Mouse (Mus musculus): Measurements from ENCODE around the gene Frmd4a. TPM values are rescaled to one million over a fixed set of nuclear protein-coding genes. Genes with fewer than 3 reads are reported as not detected.

Frmd4a gene
- total RNA-seq, 2 experiments from 2014 or later = 45.7 to 52.5 TPM

GRCm38 (mm10) chr2:4466084-4466483 lies 448.6 kb downstream of the Frmd4a start:
- no peak for DNase-seq
- intact Hi-C loops (cut with DNase I) = no loop called here

DNA sequence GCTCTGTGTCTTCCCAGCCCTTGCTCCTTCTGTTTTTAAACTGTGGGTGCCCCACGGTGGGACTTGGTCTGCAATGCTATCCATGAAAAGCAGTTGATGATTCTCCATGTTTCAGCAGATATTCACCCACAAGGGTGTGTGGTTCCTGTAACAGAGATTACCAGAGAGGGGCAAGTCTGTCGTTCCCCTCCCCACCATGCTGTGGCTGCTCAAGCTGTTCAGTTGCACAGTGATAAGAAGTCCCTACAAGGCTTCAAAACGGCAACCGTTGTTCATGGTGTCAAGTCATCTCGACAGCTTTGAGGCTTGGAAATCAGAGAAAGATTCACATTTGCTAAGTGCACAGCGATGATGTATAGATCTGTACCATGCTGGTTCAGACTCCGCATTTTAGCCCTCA lies 449.8 kb downstream of the Frmd4a start:
- no peak for DNase-seq
- intact Hi-C loops (cut with DNase I) = no loop called here

GRCm38 (mm10) chr2:4472760-4473480 lies 455.4 kb downstream of the Frmd4a start:
- intact Hi-C loops (cut with DNase I) = loop anchor here (5.0 kb wide), 1 partner anchor 156 kb away; no protein-coding TSS in a partner anchor
- DNase-seq = peak; percentile 74 to 82

DNA sequence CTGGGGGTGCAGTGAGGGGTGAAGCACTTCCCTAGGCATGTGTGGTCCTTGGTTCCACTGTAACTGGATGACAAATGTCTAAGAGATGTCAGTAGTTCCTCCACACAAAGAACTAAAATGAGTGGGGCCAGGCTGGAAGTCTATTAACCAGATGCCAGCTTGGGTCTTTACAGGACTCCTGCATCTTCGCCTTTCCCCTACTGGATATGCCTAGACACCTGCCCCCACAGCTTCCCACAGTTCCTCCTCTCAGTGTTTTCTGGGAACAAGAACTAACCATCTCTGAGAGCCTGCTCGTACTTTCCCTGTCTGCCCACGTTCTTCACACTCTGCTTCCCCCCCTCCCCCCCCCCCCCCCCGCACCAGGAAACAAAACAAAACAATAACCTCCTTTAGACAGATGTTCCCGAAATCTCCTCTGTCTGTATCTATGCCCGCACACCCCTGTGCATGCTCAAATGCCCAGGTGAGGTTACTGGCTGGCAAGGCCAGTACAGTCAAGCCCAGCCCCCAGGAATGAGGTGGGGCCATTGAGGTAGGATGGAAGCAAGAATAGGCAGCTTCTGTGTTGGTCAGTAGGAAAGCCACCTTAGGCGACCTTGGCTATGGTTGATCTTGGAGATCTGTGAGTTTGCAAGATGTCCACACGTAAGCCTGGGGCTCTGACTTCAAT lies 456.5 kb downstream of the Frmd4a start:
- intact Hi-C loops (cut with DNase I) = loop anchor here (2.0 to 5.0 kb wide), 2 partner anchors 73 to 157 kb away; no protein-coding TSS in a partner anchor
- no peak for DNase-seq

DNA sequence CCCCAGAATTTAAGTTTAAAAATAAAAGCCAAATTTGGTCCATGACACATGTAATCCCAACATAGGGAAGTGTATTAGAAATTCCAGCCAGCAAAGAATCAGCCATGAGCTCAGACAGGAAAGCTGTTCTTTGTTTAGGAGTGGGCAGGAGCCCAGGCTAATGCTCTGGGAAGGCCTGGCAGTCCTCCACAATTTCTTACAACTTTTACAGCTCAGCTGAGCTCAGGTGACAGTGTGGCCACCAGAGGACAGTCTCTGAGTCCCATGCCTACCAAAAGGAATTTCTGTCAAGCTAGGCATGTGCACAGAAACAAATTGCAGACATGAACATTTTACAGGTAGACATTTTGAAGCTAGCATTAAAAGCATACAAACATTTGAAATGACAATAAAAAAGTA lies 457.0 kb downstream of the Frmd4a start:
- peak; percentile 67 to 70 for DNase-seq

GRCm38 (mm10) chr2:4475991-4476390 lies 458.5 kb downstream of the Frmd4a start:
- intact Hi-C loops (cut with DNase I) = loop anchor here (2.0 kb wide), 1 partner anchor 75 kb away; no protein-coding TSS in a partner anchor
- peak in 1 of 2 experiments; percentile 15 for DNase-seq

More for the DNA sequence above, 457.0 kb downstream of the Frmd4a start:
- intact Hi-C loops (cut with DNase I) = loop anchor here (2.0 to 5.0 kb wide), 2 partner anchors 74 to 157 kb away; no protein-coding TSS in a partner anchor

GRCm38 (mm10) chr2:4476608-4477007 lies 459.1 kb downstream of the Frmd4a start:
- intact Hi-C loops (cut with DNase I) = no loop called here
- peak; percentile 37 to 59 for DNase-seq

GRCm38 (mm10) chr2:4477311-4477710 lies 459.8 kb downstream of the Frmd4a start:
- intact Hi-C loops (cut with DNase I) = no loop called here
- no peak for DNase-seq

GRCm38 (mm10) chr2:4480180-4480579 lies 462.7 kb downstream of the Frmd4a start:
- no peak for DNase-seq
- intact Hi-C loops (cut with DNase I) = no loop called here

DNA sequence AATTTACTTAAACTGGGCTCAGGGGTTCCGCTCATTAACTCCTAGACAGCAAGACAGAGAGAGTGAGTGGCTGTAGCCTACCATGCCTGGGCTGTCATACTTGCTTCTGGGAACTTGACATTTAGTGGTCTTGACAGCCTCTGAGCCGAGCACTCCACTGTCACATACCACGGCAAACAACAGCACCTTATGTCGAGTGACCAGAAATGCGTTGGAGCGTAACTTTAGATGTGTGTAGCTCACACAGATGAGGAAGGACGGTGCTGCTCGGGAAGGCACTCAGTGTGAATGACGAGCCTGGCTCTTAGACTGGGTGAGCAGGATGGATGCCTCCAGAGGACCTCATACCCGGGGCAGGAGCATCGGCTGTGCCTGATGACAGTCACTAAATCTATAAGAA lies 463.6 kb downstream of the Frmd4a start:
- no peak for DNase-seq
- intact Hi-C loops (cut with DNase I) = no loop called here

GRCm38 (mm10) chr2:4486185-4486584 lies 468.7 kb downstream of the Frmd4a start:
- DNase-seq = no peak
- intact Hi-C loops (cut with DNase I) = no loop called here

DNA sequence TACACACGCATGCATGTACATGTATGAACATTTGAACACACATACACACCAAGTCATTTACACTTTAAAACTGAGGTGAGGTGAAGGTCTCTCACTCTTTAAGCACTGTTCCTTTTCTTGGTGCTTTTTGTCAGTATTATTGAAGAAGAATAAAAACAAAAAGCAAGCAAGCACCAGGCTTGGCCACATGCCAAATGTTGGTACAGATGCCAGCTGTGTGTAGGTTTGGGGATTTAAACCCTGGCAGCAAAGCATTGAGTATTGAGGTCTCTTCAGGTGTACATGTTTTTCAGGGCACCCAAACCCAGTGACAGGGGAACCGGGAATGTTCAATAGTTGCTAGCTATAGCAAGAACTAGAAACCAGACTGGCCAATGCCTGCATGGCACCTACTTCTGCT lies 469.8 kb downstream of the Frmd4a start:
- intact Hi-C loops (cut with DNase I) = no loop called here
- no peak for DNase-seq

DNA sequence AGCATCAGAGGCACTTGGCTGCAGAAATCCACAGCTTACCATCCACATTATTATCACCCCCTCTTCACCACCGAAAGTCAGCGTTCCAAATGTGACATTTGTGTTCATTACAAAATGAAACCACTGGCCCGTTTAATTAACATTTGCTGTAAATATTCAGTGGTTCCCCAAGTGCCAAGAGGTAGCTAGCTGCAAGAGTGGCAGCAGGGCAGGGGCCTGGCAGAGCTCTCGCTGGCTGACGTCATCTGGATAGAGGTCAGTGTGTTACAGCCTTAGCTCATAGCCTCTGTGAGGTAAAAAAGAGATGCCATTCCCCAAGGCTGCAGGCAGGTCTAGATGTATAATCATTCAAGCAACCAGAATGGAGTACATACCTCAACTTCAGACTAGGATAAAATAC lies 473.3 kb downstream of the Frmd4a start:
- DNase-seq = peak; percentile 63 to 68
- intact Hi-C loops (cut with DNase I) = loop anchor here (5.0 to 10.0 kb wide), 3 partner anchors 159 to 1146 kb away; no protein-coding TSS in a partner anchor

DNA sequence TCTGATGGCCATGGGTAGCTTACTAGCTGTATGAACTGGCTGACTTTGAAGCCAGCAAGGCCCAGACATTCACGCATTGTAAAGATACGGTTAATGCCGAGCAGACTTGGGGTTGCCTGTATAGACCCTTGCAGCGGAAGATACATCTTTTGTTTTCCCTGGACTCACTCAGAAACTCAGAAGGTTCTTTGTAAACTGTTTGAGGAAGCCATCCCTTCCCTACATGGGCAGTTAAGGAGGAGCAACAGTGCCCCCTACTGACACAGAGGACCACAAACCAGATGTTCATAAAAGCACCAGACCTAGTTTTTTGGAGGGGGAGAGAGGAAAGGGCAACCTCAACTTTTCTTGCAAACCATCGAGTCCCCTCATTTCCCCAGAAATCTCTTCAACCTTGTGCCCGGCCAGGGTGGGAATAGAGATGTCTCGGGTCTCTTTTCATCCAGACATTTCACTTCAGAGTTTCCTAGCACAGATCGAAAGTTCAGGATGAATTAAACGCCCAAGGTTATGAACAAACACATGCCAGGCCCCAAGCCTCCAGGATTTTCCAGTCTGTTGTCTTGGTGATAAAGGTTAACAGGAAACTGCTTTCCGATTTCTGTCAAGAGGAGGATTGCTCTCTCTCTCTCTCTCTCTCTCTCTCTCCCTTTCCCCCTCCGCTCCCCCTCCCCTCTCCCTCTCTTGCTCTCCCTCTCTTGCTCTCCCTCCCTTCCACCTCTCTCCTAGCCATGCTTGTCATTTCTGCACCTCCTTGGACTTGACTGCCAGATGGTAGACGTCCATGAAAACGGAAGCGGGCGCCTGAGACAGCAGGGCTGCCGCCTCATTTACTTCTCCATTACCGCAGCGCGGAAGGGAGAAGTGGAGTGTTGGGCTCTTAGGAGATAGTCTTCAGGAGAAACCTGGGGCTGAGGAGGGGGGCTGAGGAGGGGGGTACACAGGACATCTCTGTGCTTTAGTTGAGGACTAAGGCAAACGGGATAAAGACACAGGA lies 475.3 kb downstream of the Frmd4a start:
- intact Hi-C loops (cut with DNase I) = loop anchor here (1.0 to 10.0 kb wide), 7 partner anchors 91 to 1148 kb away; no protein-coding TSS in a partner anchor
- DNase-seq = peak; percentile 87 to 92

- intact Hi-C loops (cut with DNase I) = loop anchor here (5.0 to 10.0 kb wide), 3 partner anchors 162 to 1150 kb away; no protein-coding TSS in a partner anchor
- no peak for DNase-seq
These were observed 477.0 kb downstream of the Frmd4a start for GRCm38 (mm10) chr2:4494478-4494877.

GRCm38 (mm10) chr2:4499257-4499656 lies 481.7 kb downstream of the Frmd4a start:
- DNase-seq = peak; percentile 71 to 86
- intact Hi-C loops (cut with DNase I) = loop anchor here (1.0 to 10.0 kb wide), 6 partner anchors 60 to 1154 kb away; partner anchors contain the start of gene Prpf18

- no peak for DNase-seq
- intact Hi-C loops (cut with DNase I) = loop anchor here (1.0 to 10.0 kb wide), 8 partner anchors 59 to 1155 kb away; partner anchors contain the start of genes Bend7, Prpf18 and Sephs1
These were observed 482.4 kb downstream of the Frmd4a start for GRCm38 (mm10) chr2:4499916-4500315.

DNA sequence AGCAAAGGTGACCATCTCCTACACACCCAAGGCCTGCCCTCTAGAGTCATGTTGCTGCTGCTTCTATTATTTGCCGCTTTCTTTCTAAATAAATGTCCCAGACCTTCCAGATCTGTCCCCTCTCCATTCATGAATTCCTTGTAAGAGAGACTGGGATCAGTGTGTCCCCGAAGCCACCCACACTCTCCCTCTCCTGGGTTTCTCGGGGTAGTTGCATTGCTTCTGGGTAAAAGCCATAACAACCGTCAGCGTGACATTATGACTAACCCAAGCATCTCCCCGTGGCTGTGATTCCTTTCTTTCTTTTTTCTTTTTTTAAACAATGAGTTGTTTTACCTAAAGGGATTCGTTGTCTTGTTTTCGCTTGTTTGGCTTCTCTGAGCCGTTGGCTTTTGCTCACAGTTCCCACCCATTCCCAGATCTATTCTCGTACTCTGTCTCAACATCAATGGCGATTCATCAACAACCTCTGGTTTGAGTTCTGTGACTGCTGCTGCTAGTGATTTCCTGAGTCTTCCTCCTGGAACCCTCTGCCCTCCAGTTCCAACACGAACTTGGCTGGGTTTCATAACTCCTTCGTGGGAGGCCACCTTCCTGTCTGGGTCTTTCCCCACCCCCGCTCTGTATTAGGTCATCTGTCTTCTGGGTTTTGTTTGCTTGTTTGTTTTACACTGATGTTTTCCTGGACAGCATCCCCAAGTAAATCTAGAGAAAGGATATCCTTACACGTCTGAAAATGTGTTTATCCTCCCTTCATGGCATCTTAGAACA lies 483.9 kb downstream of the Frmd4a start:
- DNase-seq = peak; percentile 66 to 68
- intact Hi-C loops (cut with DNase I) = loop anchor here (5.0 to 10.0 kb wide), 2 partner anchors 213 to 381 kb away; partner anchors contain the start of genes Bend7 and Sephs1

DNA sequence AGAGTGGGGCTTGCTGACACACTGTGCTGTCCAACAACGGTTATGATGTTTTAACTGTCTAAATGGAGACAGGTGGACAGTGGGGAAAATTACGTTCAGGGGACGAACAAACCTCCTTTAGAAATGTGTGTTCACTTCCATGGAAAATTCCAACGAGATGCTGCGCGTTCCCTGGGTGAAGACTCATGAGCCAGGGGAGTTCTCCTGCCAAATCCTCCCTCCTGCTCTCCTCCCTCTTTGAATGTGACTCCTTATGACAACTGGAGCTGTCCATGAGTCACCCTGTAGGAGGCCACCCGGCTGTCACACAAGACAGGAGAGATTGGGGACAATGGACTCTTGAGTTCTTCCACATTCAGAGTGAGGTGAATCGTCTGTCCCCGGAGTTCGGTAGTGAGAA lies 486.9 kb downstream of the Frmd4a start:
- DNase-seq = peak; percentile 75 to 76
- intact Hi-C loops (cut with DNase I) = loop anchor here (5.0 to 10.0 kb wide), 2 partner anchors 210 to 378 kb away; partner anchors contain the start of genes Bend7 and Sephs1

Measured in heart, postnatal 10 days (tissue).